Mouse (Mus musculus): ENCODE measurements around the gene 1700029F12Rik. TPM values are rescaled to one million over a fixed set of nuclear protein-coding genes. Genes with fewer than 3 reads are reported as not detected.

1700029F12Rik gene
- not detected in 2 replicates for polyA plus RNA-seq (2015; fragmentation: Nextera tagmentation; extraction: Ambion mirVana)

DNA sequence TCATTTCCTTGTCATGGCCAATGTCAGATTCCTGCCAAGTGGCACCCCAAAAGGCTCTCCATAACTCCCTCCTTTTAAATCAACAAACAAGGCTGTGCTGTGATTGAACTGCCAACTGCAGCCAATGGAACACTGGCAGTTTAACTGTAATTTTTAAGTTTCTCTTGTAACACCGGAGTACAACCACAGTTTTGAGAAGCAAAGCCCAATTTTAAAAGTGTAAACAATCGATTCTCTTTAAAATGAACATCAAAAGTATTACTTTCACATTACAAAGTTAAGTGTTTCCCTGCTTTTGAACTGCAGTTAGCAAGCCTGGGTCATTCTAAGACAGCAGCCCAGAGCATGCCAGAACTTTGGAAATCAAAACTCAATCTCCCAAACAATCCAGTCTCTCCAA is at the start of gene 1700029F12Rik:
Gene 1700029F12Rik, minus strand, starts transcription at position 101 of the 400 bp plus-strand sequence.
- 63% methylated on average over 2 of the region's 2 CpGs for WGBS
- Histone ChIP-seq H3K27ac (no peak within 1 kb of the TSS), H3K27me3 (no peaks in the 10 kb centered on the region), H3K4me3 (no peak within 1 kb of the TSS), H3K36me3 (no peaks in the 10 kb centered on the region), H3K9ac (no peak within 1 kb of the TSS), H3K4me1 (replicated peaks) (no peaks in the 10 kb centered on the region), H3K4me2 (no peak within 1 kb of the TSS), H3K9me3 (replicated peaks) (no peaks in the 10 kb centered on the region)
- ATAC-seq (replicated peaks; ENCODE audit: insufficient number of reproducible peaks, insufficient read depth, low FRiP score, low read depth), result no peak

DNA sequence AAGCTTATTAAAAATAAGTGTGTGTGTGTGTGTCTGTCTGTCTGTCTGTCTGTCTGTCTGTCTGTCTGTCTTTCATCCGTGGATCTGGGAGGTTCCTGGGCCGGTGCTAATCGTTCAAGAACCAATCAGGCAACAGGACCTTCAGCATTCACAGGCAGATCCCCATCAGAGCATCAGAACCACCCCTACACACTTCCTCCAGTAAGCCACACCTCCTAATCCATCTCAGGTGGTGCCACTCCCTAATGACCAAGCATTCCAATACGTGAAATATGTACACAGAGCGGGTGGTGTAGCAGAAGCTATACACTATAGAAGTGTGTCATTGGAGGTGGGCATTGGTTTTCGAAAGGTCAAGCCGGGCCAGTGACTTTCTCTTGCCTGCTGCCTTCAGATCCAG is 48.3 kb upstream of the 1700029F12Rik start:
- H3K4me3 ChIP-seq, result no peak overlapping the region
- H3K9me3 ChIP-seq (replicated peaks), result no peaks in the 10 kb centered on the region
- no peak overlapping the region for H3K9ac ChIP-seq
- H3K27me3 ChIP-seq, result no peaks in the 10 kb centered on the region
- no peak overlapping the region for H3K27ac ChIP-seq
- 90% methylated on average over 7 of the region's 7 CpGs for WGBS
- no peaks in the 10 kb centered on the region for H3K4me1 ChIP-seq (replicated peaks)
- H3K4me2 ChIP-seq, result no peak overlapping the region
- no peak for ATAC-seq (replicated peaks; ENCODE audit: insufficient number of reproducible peaks, insufficient read depth, low FRiP score, low read depth)
- H3K36me3 ChIP-seq, result no peaks in the 10 kb centered on the region

DNA sequence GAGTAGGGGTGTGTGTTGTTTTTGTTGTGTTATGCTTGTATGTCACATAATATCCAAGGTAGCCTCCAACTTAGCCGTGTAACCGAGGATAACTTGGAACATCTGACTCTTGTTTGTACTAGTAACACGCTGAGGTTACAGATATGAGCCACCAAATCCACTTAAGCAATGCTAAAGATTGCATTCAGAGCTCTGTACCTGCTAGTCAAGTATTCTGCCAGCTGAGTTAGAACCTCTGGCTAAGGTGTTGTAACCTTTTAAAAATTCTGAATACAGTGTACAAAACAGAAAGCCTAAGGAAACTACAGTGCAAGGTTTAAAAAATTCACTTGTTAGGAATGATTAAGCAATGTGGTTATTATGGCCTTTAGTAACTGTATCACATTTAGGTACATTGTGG is 46.5 kb upstream of the 1700029F12Rik start:
- Histone ChIP-seq H3K4me1 (replicated peaks) (no peaks in the 10 kb centered on the region), H3K9ac (no peak overlapping the region), H3K27me3 (no peaks in the 10 kb centered on the region), H3K4me2 (no peak overlapping the region), H3K9me3 (replicated peaks) (no peaks in the 10 kb centered on the region), H3K27ac (no peak overlapping the region), H3K4me3 (no peak overlapping the region), H3K36me3 (no peaks in the 10 kb centered on the region)
- no peak for ATAC-seq (replicated peaks; ENCODE audit: insufficient number of reproducible peaks, insufficient read depth, low FRiP score, low read depth)
- WGBS, result 77% methylated on average over 3 of the region's 3 CpGs

DNA sequence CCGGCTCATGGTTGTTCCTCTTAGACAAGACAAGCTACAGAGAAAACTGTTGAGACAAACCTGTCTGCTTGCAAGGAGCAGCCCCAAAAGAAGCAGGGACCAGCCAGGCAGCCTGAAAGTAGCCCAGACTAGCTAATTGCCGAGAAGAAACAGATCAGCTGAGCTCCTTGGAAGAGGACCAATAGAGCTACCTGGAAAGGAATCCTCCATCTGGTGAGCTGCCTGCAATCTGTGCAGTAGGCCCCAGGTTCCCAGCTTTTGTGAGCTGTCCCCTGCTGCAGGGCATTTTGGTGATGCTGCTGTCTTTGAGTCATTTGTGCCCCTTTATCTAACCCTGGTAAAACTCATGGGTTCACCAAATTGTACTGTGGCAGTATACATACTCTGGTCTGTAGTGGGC is 46.0 kb upstream of the 1700029F12Rik start:
- Histone ChIP-seq H3K4me1 (replicated peaks) (no peaks in the 10 kb centered on the region), H3K36me3 (no peaks in the 10 kb centered on the region), H3K4me3 (no peak overlapping the region), H3K27ac (no peak overlapping the region), H3K4me2 (no peak overlapping the region), H3K9ac (no peak overlapping the region), H3K27me3 (no peaks in the 10 kb centered on the region), H3K9me3 (replicated peaks) (no peaks in the 10 kb centered on the region)
- WGBS, result 62% methylated on average over 2 of the region's 2 CpGs
- no peak for ATAC-seq (replicated peaks; ENCODE audit: insufficient number of reproducible peaks, insufficient read depth, low FRiP score, low read depth)

DNA sequence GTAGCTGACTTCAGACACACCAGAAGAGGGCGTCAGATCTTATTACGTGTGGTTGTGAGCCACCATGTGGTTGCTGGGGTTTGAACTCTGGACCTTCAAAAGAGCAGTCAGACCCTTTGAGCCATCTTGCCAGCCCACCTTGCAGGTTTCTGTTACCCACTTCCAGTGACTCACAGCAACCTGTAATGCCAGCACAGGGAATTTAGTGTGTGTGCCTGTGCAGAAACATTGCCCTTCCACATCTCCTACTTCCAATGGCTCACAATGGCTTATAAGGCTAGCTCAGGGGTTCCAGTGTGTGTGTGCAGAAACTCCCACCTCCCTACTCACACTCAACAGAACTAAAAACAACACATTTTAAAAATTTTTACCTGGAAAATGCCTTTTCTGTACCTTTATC is 43.4 kb upstream of the 1700029F12Rik start:
- no peak overlapping the region for H3K4me2 ChIP-seq
- H3K36me3 ChIP-seq, result no peaks in the 10 kb centered on the region
- H3K9ac ChIP-seq, result no peak overlapping the region
- WGBS, result 98% methylated on average over 2 of the region's 2 CpGs
- no peaks in the 10 kb centered on the region for H3K9me3 ChIP-seq (replicated peaks)
- H3K27me3 ChIP-seq, result no peaks in the 10 kb centered on the region; the same call in 1 of the 2 replicates
- H3K4me1 ChIP-seq (replicated peaks), result no peaks in the 10 kb centered on the region
- no peak for ATAC-seq (replicated peaks; ENCODE audit: insufficient number of reproducible peaks, insufficient read depth, low FRiP score, low read depth)
- no peak overlapping the region for H3K4me3 ChIP-seq
- H3K27ac ChIP-seq, result no peak overlapping the region

DNA sequence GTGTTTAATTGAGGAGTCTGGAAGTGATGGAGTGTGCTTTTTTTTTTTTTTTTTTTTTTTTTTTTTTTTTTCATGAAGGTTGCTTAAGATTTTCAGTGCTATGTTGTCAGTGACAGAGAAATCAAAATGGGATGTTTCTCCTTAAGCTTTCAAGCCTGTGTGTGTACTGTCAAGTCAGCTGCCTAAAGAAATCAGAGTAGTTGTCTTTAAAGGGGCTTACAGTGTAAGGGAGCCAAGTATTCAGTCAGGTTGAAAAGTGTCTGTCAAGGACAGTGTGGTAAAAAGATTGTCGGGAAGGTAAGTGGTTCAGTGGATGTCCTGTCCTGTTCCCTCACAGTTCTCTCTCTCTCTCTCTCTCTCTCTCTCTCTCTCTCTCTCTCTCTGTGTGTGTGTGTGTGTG is 39.3 kb upstream of the 1700029F12Rik start:
- Histone ChIP-seq H3K27ac (no peak overlapping the region), H3K27me3 (peaks cover 9% of the 10 kb centered on the region), H3K4me1 (replicated peaks) (0 out of 2 replicates have a peak, but pooled peaks cover 5% of the 10 kb centered on the region), H3K9me3 (replicated peaks) (no peaks in the 10 kb centered on the region), H3K9ac (no peak overlapping the region), H3K36me3 (no peaks in the 10 kb centered on the region), H3K4me3 (no peak overlapping the region), H3K4me2 (no peak overlapping the region)
- WGBS, result 33% methylated on average over 1 of the region's 1 CpGs
- ATAC-seq (replicated peaks; ENCODE audit: insufficient number of reproducible peaks, insufficient read depth, low FRiP score, low read depth), result no peak

DNA sequence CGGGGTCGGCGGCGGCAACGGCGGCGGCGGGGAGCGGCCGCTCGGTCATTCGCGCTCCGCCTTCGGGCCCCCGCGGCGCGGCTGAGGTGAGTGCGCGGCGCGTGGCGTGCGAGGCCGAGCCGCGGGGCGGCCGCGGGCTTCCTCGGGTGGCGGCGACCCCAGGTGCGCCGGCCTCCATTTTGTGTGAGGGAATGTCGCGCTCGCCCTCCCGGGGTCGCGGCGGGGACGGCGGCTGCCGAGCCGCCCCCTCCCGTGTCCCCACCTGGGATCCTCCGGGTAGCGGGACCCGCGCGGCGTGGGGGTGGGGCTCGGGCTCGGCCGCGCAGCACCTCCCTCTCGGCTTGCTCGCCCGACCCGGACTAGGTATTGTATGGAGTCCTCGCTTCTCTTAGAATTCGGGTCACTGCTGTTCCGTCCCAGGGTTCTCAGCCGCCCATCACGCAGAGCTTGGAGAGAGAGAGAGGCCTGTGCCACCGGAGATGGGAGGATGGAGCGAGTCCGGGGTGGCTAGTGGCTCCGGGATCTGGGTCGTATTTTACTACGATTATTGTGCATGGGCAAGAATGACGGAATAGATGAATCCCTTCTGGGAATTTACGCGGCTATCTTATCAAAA is 37.6 kb upstream of the 1700029F12Rik start:
- Histone ChIP-seq H3K4me3 (peak overlapping the region; percentile 88), H3K4me2 (peak overlapping the region; percentile 96), H3K27me3 (peaks cover 15% of the 10 kb centered on the region), H3K36me3 (no peaks in the 10 kb centered on the region), H3K9ac (peak overlapping the region; percentile 74), H3K27ac (peak overlapping the region; percentile 46; the same call in 1 of the 2 replicates), H3K9me3 (replicated peaks) (no peaks in the 10 kb centered on the region), H3K4me1 (replicated peaks) (0 out of 2 replicates have a peak, but pooled peaks cover 5% of the 10 kb centered on the region)
- peak; percentile 68 for ATAC-seq (replicated peaks; ENCODE audit: insufficient number of reproducible peaks, insufficient read depth, low FRiP score, low read depth)
- under 1% methylated on average over 40 of the region's 76 CpGs for WGBS

DNA sequence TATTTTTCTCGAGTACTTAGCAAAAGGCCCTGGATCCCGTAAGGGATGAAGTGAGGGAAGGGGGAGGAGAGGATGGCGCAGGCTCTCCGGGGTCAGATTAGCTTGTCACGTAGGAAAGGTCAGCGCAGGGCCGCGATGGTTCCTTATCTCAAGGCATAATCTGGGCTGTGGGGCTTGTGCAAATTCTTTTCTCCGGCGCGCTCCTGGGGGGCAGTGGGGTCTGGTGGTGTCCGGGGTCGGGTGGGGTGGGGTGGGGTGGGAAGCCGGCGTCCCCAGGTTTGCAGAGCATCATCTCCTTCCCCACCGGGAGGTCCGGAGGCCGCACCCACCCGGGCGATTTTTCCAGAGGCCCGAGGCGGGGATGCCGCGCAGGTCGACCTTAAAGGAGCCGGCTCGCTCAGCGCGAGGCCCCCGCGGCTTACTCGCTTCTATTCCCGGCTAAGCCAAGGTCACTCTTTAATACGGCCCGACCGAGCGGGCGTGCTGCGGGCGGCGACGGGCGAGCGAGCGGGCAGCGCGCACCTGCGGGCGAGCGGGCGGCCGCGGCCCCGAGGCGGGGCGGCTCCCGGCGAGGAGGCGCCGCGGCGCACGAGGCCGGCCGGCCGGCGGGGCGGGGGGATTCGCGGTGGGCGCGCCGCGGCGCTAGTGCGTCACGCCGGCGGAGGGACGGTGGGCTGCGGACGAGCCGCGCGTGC is 36.9 kb upstream of the 1700029F12Rik start:
- under 1% methylated on average over 74 of the region's 85 CpGs for WGBS
- Histone ChIP-seq H3K4me1 (replicated peaks) (0 out of 2 replicates have a peak, but pooled peaks cover 5% of the 10 kb centered on the region), H3K27ac (peak overlapping the region; percentile 46; the same call in 1 of the 2 replicates), H3K36me3 (no peaks in the 10 kb centered on the region), H3K4me3 (peak overlapping the region; percentile 88), H3K27me3 (peaks cover 16% of the 10 kb centered on the region), H3K9me3 (replicated peaks) (no peaks in the 10 kb centered on the region), H3K4me2 (peak overlapping the region; percentile 96), H3K9ac (peak overlapping the region; percentile 74)
- peak; percentile 58 for ATAC-seq (replicated peaks; ENCODE audit: insufficient number of reproducible peaks, insufficient read depth, low FRiP score, low read depth)

DNA sequence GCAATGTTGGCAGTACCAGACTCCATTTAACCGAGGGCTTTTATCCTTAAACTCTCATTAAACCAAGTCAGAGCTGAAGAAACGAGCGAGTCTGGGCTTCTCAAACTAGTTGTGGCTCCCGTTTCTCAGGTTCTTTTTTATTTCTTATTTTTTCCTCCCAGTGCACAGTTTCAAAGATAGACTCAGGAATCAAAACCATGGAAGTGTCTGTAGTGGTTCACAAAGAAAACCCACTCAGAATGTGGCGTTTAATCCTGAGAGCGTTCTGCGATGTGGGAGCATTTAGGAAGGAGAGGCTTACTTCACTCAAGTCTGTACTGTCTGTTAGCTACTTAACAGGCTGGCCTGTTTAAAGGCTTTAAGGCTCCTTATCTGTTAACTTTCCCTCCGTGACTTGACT is 34.0 kb upstream of the 1700029F12Rik start:
- Histone ChIP-seq H3K4me1 (replicated peaks) (0 out of 2 replicates have a peak, but pooled peaks cover 5% of the 10 kb centered on the region), H3K4me2 (no peak overlapping the region), H3K9ac (no peak overlapping the region), H3K9me3 (replicated peaks) (no peaks in the 10 kb centered on the region), H3K4me3 (no peak overlapping the region), H3K27ac (no peak overlapping the region), H3K36me3 (no peaks in the 10 kb centered on the region), H3K27me3 (peaks cover 16% of the 10 kb centered on the region)
- no peak for ATAC-seq (replicated peaks; ENCODE audit: insufficient number of reproducible peaks, insufficient read depth, low FRiP score, low read depth)
- 61% methylated on average over 8 of the region's 8 CpGs for WGBS

DNA sequence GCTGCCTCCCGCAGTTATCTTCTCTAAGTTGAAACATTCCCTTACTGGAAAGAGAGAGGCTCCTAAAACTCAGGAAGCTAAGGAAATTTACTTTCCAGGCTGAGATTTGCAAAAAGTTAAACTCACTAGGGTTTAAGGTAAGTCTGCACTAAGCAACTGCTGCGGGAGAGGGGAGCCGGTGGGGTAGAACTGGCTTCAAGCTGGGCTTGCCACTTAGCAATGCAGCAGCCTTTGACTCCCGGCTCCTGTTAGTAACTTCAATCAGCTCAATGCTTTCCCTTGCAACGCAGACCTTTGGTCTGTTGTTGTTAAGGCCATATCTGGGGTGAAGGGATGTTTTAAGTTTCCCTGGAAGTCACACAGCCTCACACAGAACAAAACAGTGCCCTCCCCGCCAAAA is 33.5 kb upstream of the 1700029F12Rik start:
- no peak overlapping the region for H3K9ac ChIP-seq
- no peak overlapping the region for H3K4me2 ChIP-seq
- H3K36me3 ChIP-seq, result no peaks in the 10 kb centered on the region
- no peak overlapping the region for H3K4me3 ChIP-seq
- H3K27me3 ChIP-seq, result peaks cover 16% of the 10 kb centered on the region
- 28% methylated on average over 6 of the region's 6 CpGs for WGBS
- H3K27ac ChIP-seq, result no peak overlapping the region
- no peaks in the 10 kb centered on the region for H3K9me3 ChIP-seq (replicated peaks)
- H3K4me1 ChIP-seq (replicated peaks), result 0 out of 2 replicates have a peak, but pooled peaks cover 5% of the 10 kb centered on the region
- no peak for ATAC-seq (replicated peaks; ENCODE audit: insufficient number of reproducible peaks, insufficient read depth, low FRiP score, low read depth)

DNA sequence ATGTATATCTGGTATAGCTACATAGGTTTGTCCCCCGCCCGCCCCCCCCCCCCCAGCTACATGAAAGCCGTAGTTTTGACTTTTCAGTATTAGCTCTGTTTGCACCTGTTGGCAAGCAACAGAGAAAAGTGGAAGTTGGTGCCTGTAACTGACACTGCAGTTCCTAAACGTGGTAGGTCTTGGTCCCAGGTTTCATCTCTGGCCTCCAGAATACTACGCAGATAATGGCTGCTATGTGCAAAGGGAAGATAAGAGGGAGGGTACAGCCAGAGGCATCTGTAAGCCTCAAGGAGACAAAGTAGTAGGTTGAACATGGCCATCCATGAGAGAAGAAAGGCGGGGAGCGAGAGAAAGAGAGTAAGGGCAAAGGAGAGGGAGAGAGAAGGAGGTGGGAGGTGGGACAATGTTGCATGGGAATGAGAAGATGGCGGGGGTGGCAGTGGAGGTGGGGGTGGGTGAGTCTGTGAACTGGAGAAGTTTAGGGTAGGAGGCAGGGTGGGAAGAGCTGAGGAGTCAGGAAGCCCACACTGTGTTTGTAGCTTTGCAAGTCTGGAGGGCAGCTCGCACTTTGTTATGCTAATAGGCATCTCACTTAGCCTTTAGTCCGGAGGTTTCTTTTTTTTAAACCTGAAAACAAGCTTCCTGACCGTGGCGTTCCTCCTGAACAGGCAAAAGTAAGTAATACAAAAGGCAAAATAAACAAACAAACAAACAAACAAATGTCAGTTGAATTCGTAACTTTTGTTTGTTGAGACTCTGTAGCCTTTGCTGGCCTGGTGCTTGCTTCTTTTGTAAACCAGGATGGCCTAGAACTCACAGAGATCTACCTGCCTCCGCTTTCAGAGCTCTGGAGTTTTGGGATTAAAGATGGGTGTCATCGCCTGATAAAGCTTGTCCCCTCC is 32.7 kb upstream of the 1700029F12Rik start, which contains the start of gene Fam169a:
Gene Fam169a, plus strand, starts transcription at position 638 of the 902 bp plus-strand sequence.
- Histone ChIP-seq H3K27me3 (peaks cover 16% of the 10 kb centered on the region), H3K36me3 (no peaks in the 10 kb centered on the region), H3K4me2 (no peak within 1 kb of the TSS), H3K9me3 (replicated peaks) (no peaks in the 10 kb centered on the region), H3K27ac (no peak within 1 kb of the TSS), H3K4me3 (no peak within 1 kb of the TSS), H3K9ac (no peak within 1 kb of the TSS), H3K4me1 (replicated peaks) (0 out of 2 replicates have a peak, but pooled peaks cover 5% of the 10 kb centered on the region)
- WGBS, result 62% methylated on average over 15 of the region's 15 CpGs
- ATAC-seq (replicated peaks; ENCODE audit: insufficient number of reproducible peaks, insufficient read depth, low FRiP score, low read depth), result no peak
